Mouse (Mus musculus) neural tube, embryonic 15.5 days (tissue): ENCODE measurements around the gene Ndufaf2. TPM values are rescaled to one million over a fixed set of nuclear protein-coding genes. Genes with fewer than 3 reads are reported as not detected.

Experiments used
- ATAC-seq: fragments of 200-750 bp; cut with Nextera tagmentation; 2 replicates; pipeline ENCODE4 v1.8.0; 2017; ENCODE audit warnings: mild to moderate bottlenecking, moderate TSS enrichment, moderate library complexity; ENCODE audit not compliant: low FRiP score
- H3K27ac ChIP-seq: fragments of 300-500 bp; sonication (generic); replicated peaks from 2 replicates; pipeline ENCODE4 v1.5.1; 2015; ENCODE audit warnings: mild to moderate bottlenecking, inconsistent platforms
- H3K27me3 ChIP-seq: fragments of 300-500 bp; sonication (generic); replicated peaks from 2 replicates; pipeline ENCODE4 v1.6.1; 2015; ENCODE audit warnings: inconsistent platforms
- H3K36me3 ChIP-seq: fragments of 300-500 bp; sonication (generic); 2 replicates; pipeline ENCODE4 v1.6.1; 2015; ENCODE audit warnings: inconsistent platforms
- H3K4me1 ChIP-seq: fragments of 300-500 bp; sonication (generic); 2 replicates; pipeline ENCODE4 v1.6.1; 2015; ENCODE audit warnings: inconsistent platforms
- H3K4me2 ChIP-seq: fragments of 300-500 bp; sonication (generic); 2 replicates; pipeline ENCODE4 v1.6.1; 2015; ENCODE audit warnings: inconsistent platforms, mild to moderate bottlenecking, moderate library complexity
- H3K4me3 ChIP-seq: fragments of 300-500 bp; sonication (generic); replicated peaks from 2 replicates; pipeline ENCODE4 v1.5.1; 2015; ENCODE audit warnings: mild to moderate bottlenecking, inconsistent platforms
- H3K9ac ChIP-seq: fragments of 300-500 bp; sonication (generic); replicated peaks from 2 replicates; pipeline ENCODE4 v1.6.1; 2015; ENCODE audit warnings: mild to moderate bottlenecking, inconsistent platforms
- H3K9me3 ChIP-seq: fragments of 300-500 bp; sonication (generic); replicated peaks from 2 replicates; pipeline ENCODE4 v1.6.1; 2016; ENCODE audit warnings: inconsistent platforms
- WGBS: fragments of 180-500 bp; shearing (Covaris S2); methylation state at CpG from one replicate; pipeline ENCODE4 v1.1.7; 2015; ENCODE audit warnings: mixed read lengths; 5-methylcytosine and 5-hydroxymethylcytosine counted together
- polyA plus RNA-seq: library from polyadenylated mRNA; unstranded; fragments of >200 nt; fragmentation: Nextera tagmentation; extraction: Ambion mirVana; gene quantifications from 2 replicates; pipeline ENCODE4 v1.2.1, GENCODE M21; 2015

Gene Ndufaf2
- polyA plus RNA-seq, 1 experiment from 2014 or later = 80.3 TPM

DNA sequence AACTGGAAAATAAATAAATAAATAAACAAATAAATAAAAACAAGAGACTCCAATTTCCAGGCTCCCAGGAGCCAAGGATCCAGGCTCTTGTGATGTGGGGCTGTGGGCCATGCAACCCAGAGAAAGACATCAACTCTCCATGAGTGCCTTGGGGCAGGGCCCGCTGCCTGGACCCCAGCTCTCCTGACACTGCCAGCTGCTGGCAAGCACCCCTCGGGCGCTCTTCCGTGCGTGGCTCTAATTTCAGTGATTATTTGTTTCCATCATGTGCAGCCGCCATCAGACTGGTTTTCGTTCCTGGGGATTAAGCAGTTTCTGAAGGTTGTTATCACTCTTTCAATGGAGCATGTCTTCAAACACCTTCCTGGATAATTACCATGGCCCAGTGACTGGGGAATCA is 186.6 kb downstream of the Ndufaf2 start:
- Histone ChIP-seq H3K27ac (no peak overlapping the region; the same call in 1 of the 2 replicates), H3K4me3 (no peak overlapping the region), H3K9ac (no peak overlapping the region), H3K27me3 (no peaks in the 10 kb centered on the region), H3K4me1 (peaks cover 15% of the 10 kb centered on the region), H3K36me3 (no peaks in the 10 kb centered on the region), H3K4me2 (no peak overlapping the region), H3K9me3 (no peaks in the 10 kb centered on the region)
- ATAC-seq = no peak
- 44% methylated on average over 7 of the region's 7 CpGs for WGBS

DNA sequence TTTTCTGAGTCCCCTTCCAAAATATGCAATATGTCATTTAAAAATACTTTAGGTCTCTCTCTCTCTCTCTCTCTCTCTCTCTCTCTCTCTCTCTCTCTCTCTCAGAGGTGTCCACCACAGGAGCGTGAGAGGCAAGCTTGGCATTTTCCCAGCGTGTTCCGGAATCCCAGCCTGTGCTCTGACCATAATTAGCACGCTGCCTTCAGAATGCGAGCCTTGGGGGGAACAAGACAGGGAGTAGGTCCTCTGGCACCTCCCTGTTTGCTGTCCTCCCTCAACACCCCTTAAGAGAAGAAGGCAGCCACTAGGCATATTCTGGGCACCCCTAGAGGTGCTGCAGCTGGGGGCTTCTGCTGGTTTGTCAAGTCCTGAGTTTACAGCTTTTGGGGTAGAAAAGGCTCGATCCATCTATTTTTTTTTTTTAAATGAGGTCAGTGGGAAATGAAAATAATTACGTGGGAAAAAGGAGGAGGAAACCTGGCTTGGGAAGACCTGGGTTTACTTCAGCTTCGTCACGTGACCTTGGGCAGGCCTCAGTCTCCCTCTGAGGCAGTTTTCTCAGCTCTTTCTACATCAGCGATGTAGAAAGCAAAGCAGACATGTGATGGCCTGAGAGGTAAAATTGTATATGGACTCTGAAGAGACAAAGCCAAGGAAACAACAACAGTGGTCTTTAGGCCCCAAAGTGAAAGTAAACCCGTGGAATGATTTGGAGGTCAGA is 187.8 kb downstream of the Ndufaf2 start:
- Histone ChIP-seq H3K36me3 (no peaks in the 10 kb centered on the region), H3K9ac (no peak overlapping the region), H3K4me3 (no peak overlapping the region), H3K4me1 (peaks cover 15% of the 10 kb centered on the region), H3K9me3 (no peaks in the 10 kb centered on the region), H3K27ac (no peak overlapping the region), H3K4me2 (peak overlapping the region; percentile 31; the same call in 1 of the 2 replicates), H3K27me3 (no peaks in the 10 kb centered on the region)
- WGBS = 64% methylated on average over 11 of the region's 11 CpGs
- ATAC-seq = no peak; the same call in 1 of the 2 replicates

DNA sequence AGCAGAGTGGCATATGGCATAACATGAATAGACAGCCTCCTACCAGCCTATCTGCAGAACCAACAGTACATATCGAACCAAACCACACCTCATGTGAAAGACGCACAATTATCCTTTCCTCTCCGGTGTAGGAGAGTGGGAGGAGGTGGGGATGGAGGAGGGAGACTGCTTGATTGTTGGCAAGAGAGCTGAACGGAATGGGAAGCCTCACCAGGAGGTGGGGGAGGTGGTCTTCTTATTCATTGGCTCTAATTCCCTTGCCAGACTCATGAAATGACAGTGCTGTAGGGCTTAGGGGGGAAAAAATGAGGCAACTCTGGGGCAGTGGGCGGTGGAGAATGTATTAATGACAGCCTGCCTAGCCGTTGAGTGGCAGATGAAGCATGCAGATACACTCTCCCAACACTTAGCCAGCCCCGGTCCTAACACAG is 188.4 kb downstream of the Ndufaf2 start:
- Histone ChIP-seq H3K4me1 (peaks cover 15% of the 10 kb centered on the region), H3K9me3 (no peaks in the 10 kb centered on the region), H3K4me3 (no peak overlapping the region), H3K4me2 (peak overlapping the region; percentile 31; the same call in 1 of the 2 replicates), H3K27me3 (no peaks in the 10 kb centered on the region), H3K27ac (no peak overlapping the region), H3K9ac (no peak overlapping the region), H3K36me3 (no peaks in the 10 kb centered on the region)
- 15% methylated on average over 7 of the region's 7 CpGs for WGBS
- ATAC-seq = peak; percentile 55; the same call in 1 of the 2 replicates

DNA sequence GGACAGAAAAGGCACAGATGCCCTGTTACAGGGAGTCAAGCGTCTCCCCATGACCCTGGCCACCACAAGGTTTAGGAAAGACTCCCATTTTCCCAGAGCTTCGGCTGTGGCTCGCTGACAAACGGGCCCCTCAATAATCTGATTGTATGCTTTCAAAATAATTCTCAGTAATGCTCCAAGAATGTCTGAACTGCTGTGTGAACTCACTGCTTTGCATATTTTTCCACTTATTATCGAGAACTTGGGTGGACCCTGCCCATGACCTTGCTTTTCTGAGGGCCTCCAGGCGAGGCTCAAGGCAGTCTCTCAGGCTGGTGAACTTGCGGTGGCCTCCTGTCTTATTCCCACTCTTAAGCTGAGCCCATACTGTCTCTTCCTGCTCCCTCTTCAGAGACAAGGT is 193.8 kb downstream of the Ndufaf2 start:
- H3K4me2 ChIP-seq = no peak overlapping the region
- no peaks in the 10 kb centered on the region for H3K36me3 ChIP-seq
- no peaks in the 10 kb centered on the region; the same call in 1 of the 2 replicates for H3K27me3 ChIP-seq
- no peaks in the 10 kb centered on the region for H3K9me3 ChIP-seq
- no peak for ATAC-seq
- no peak overlapping the region for H3K4me3 ChIP-seq
- no peak overlapping the region for H3K9ac ChIP-seq
- H3K4me1 ChIP-seq = peaks cover 15% of the 10 kb centered on the region
- WGBS = 83% methylated on average over 7 of the region's 7 CpGs
- no peak overlapping the region for H3K27ac ChIP-seq

DNA sequence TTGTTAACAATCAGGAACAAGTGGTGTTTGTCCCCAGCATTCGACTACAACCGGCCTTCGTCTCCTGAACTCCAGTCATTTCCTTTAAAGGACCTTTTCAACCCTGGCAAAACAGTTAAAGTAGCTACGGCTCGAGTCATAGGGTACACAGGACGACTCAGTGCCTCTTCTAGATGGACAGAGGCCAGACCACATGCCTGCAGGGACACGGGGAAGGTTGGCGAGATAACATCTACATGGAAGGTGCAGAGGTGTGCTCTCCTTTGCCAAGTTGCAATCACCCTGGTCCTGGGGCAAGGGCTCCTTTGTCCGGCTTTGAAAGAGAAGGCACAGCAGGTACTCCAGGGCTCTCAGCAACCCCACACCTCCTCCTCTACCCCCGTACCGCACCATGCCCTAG is 195.0 kb downstream of the Ndufaf2 start:
- no peaks in the 10 kb centered on the region for H3K36me3 ChIP-seq
- 48% methylated on average over 11 of the region's 11 CpGs for WGBS

DNA sequence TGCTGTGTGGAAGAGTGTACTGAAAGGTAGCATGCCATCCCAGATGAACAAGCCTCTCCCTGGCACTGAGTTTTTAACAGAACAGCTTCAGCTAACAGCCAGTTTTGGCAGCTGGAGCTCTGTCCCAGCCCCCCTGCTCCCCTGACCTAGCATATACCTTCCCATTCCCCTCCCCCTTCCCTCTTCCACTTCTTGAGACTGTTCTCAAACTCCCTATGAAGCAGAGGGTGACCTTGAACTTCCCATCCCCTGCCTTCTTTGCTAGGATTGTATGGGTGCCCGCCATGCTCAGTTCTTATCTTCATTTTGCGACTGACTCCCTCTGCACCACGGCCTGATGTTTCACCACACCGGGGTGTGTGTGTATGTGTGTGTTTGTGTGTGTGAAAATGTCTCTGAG is 195.7 kb downstream of the Ndufaf2 start:
- no peaks in the 10 kb centered on the region; the same call in 1 of the 2 replicates for H3K27me3 ChIP-seq
- H3K27ac ChIP-seq = no peak overlapping the region
- no peak overlapping the region for H3K4me2 ChIP-seq
- no peak overlapping the region for H3K9ac ChIP-seq
- H3K36me3 ChIP-seq = no peaks in the 10 kb centered on the region
- H3K9me3 ChIP-seq = no peaks in the 10 kb centered on the region
- H3K4me3 ChIP-seq = no peak overlapping the region
- WGBS = 68% methylated on average over 4 of the region's 4 CpGs
- no peak; the same call in 1 of the 2 replicates for ATAC-seq
- peaks cover 15% of the 10 kb centered on the region for H3K4me1 ChIP-seq

More for the DNA sequence above, 195.0 kb downstream of the Ndufaf2 start:
- Histone ChIP-seq H3K4me3 (no peak overlapping the region), H3K9me3 (no peaks in the 10 kb centered on the region), H3K9ac (no peak overlapping the region), H3K27ac (no peak overlapping the region), H3K27me3 (no peaks in the 10 kb centered on the region; the same call in 1 of the 2 replicates), H3K4me2 (no peak overlapping the region), H3K4me1 (peaks cover 15% of the 10 kb centered on the region)
- no peak for ATAC-seq

DNA sequence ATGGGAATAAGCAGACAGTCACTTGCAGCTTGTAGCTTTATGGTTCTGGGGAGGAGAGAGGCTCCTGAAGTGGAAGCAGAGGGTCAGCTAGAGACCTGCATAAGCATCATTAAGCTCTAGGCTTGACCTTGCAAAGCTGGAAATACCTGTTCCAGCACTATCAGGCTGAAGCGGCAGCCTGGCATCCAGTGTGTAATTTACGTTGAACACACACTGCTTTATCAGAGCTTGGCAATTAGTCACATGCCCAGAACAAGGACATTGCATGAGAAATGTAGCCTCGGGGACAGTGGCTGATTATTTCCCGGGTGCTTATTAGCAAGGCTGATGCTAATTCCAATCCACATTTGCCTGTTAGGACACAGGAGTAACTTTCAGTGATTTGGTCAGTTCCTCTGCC is 196.5 kb downstream of the Ndufaf2 start:
- ATAC-seq = no peak
- H3K27ac ChIP-seq = no peak overlapping the region

DNA sequence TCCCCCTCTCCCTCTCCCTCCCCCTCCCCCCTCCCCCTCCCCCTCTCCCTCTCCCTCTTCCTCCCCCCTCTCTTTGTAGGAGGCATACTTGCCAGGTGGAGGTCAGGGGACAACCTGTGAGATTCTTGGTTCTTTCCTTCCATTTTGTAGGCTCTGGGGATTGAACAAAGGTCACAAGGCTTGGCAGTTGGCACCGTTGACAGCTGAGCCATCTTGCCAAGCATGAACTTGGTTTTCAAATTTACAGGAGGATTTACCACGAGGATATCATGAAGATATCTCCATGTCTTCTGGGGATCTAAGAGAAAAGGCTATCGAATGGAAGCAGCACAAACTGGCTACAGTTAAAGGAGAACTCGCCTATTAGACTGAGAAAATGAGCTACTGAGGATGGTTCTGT is 196.9 kb downstream of the Ndufaf2 start:
- no peaks in the 10 kb centered on the region; the same call in 1 of the 2 replicates for H3K27me3 ChIP-seq
- WGBS = 79% methylated on average over 4 of the region's 4 CpGs
- ATAC-seq = no peak
- H3K36me3 ChIP-seq = no peaks in the 10 kb centered on the region
- no peaks in the 10 kb centered on the region for H3K9me3 ChIP-seq
- H3K4me1 ChIP-seq = peaks cover 15% of the 10 kb centered on the region
- no peak overlapping the region for H3K9ac ChIP-seq
- H3K4me2 ChIP-seq = no peak overlapping the region
- H3K27ac ChIP-seq = no peak overlapping the region
- no peak overlapping the region for H3K4me3 ChIP-seq

More for the DNA sequence above, 196.5 kb downstream of the Ndufaf2 start:
- Histone ChIP-seq H3K9me3 (no peaks in the 10 kb centered on the region), H3K36me3 (no peaks in the 10 kb centered on the region), H3K9ac (no peak overlapping the region), H3K27me3 (no peaks in the 10 kb centered on the region; the same call in 1 of the 2 replicates), H3K4me1 (peaks cover 15% of the 10 kb centered on the region), H3K4me2 (no peak overlapping the region), H3K4me3 (no peak overlapping the region)
- WGBS = 22% methylated on average over 4 of the region's 4 CpGs

DNA sequence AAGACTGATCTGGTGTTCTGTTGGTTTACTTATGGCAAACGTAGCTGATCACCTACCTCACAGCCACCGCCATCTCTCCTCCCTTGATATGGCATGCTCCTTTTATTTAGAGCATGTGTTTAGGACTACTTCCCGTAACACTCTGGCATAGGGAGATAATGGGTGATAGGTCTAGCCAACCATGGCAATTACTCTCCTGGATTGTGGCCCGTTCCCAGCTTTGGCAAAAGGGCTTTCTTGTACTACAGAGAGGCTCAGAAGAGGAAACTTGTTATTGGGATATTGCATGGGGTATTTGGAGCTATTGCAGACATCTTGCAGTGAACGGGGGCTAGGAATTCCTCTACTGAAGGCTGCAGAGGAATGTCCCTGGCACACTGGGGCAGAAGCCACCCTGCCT is 197.9 kb downstream of the Ndufaf2 start:
- Histone ChIP-seq H3K27ac (no peak overlapping the region), H3K4me1 (peaks cover 15% of the 10 kb centered on the region), H3K36me3 (no peaks in the 10 kb centered on the region), H3K4me2 (no peak overlapping the region), H3K9ac (no peak overlapping the region), H3K9me3 (no peaks in the 10 kb centered on the region), H3K4me3 (no peak overlapping the region), H3K27me3 (no peaks in the 10 kb centered on the region; the same call in 1 of the 2 replicates)
- WGBS = 78% methylated on average over 5 of the region's 5 CpGs
- no peak for ATAC-seq

DNA sequence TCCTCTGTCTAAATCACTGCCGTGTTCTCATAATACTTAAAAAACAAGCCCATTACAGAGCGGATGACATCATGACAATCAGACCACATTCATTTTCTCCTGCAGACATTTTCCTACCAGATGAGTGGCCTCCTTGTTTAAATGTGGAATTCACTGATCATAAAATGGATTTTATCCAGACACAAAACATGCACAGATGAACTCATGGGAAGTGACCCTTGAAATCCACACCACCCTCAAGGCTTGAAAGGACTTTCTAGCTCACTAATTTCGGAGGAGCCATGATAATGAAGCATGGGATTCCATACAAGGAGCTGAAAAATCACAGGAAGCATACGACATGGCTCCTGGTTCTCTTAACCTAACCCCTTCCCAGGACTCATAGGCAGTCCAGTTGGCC is 198.5 kb downstream of the Ndufaf2 start:
- H3K4me3 ChIP-seq = no peak overlapping the region
- H3K4me2 ChIP-seq = no peak overlapping the region
- H3K9ac ChIP-seq = no peak overlapping the region
- H3K9me3 ChIP-seq = no peaks in the 10 kb centered on the region
- H3K36me3 ChIP-seq = no peaks in the 10 kb centered on the region
- no peak overlapping the region for H3K27ac ChIP-seq
- ATAC-seq = no peak
- 59% methylated on average over 4 of the region's 4 CpGs for WGBS
- H3K4me1 ChIP-seq = peaks cover 17% of the 10 kb centered on the region
- H3K27me3 ChIP-seq = no peaks in the 10 kb centered on the region; the same call in 1 of the 2 replicates

DNA sequence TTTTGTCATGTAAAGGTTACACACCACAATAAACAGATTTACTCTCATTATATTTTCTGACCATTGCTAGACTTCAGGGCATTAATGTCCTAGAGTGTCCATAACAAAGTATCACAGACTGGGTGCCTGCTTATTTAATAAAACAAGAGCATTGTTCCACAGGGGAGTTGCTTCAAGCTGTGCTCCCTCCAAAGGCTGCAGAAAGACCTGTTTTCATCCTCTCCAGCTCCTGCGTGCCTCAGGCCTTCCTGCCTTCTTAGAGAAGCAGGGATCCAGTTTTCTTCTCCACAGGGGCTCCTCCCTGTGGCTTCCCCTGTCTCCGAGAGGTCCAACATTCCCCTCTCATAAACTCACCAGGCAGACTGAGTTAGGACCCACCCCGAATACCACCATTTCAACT is 202.2 kb downstream of the Ndufaf2 start:
- 17% methylated on average over 3 of the region's 3 CpGs for WGBS
- Histone ChIP-seq H3K27me3 (no peaks in the 10 kb centered on the region; the same call in 1 of the 2 replicates), H3K36me3 (no peaks in the 10 kb centered on the region), H3K4me3 (no peak overlapping the region), H3K9me3 (no peaks in the 10 kb centered on the region), H3K4me1 (peaks cover 12% of the 10 kb centered on the region), H3K27ac (no peak overlapping the region), H3K9ac (no peak overlapping the region), H3K4me2 (no peak overlapping the region)
- ATAC-seq = no peak
